Mouse (Mus musculus): Measurements from ENCODE around the gene Hdgfl3.

DNA sequence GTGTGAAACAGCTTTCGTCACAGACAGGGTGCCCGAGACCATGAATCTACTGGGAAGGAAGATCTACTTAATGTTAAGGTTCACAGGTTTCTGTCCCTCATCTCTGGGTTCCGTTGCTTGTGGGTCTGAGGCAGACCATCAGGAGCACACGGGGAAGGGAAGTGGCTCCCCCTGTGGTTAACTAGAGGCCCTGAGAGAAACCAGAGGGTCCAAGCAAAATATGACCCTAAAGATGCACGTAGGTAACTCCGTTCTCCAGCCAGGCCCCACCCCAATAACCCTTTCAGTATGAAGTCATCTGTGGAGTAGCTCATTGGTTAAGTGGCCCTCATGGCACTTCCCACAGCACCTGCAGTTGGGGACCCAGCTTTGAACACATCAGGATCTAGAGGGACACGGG, 84.6 kb downstream of the Hdgfl3 start:
- no peak for TF ChIP-seq USF1 (IDR thresholded peaks at IDR 0.05; ENCODE audit: low read depth, low read length)
- no peak for TF ChIP-seq EP300 (IDR thresholded peaks at IDR 0.05; ENCODE audit: low read length)
